Comparison of ENCODE assay signal across 22 mouse cellular contexts in genomic region chr10:110563057-110563456, GRCm38 (mm10).
"Had no signal": no experiment of that assay in that cellular context is flagged by ENCODE, and none has a peak within 500 bp of the region (broad histone marks: within the 10 kb centered on the region; RNA-seq: fewer than 3 reads in every experiment).

No protein-coding gene starts in this region.

- H3K4me1 ChIP-seq: heart, embryonic 10.5 days; heart, embryonic 12.5 days; hindbrain, embryonic 12.5 days; intestine, embryonic 15.5 days; limb, embryonic 13.5 days; limb, embryonic 15.5 days; liver, embryonic 12.5 days had no signal

- H3K27ac ChIP-seq: gastrocnemius, adult 2 months; heart, embryonic 10.5 days; hindbrain, embryonic 10.5 days; hindbrain, embryonic 12.5 days; hindbrain, embryonic 14.5 days; intestine, embryonic 15.5 days; limb, embryonic 13.5 days; limb, embryonic 15.5 days; liver, embryonic 12.5 days; liver, embryonic 14.5 days had no signal

- DNase-seq: gastrocnemius, adult 2 months; gastrocnemius, postnatal 10 days; gastrocnemius, postnatal 25 days; heart, adult 18-20 months; heart, postnatal 10 days; heart, postnatal 4 days; kidney, adult 18-20 months; kidney, adult 8-10 months; kidney, postnatal 14 days; kidney, postnatal 36 days; layer of hippocampus, postnatal 36 days; left cerebral cortex, postnatal 4 days had no signal

- H3K4me3 ChIP-seq: gastrocnemius, adult 2 months; heart, embryonic 10.5 days; heart, embryonic 12.5 days; hindbrain, embryonic 10.5 days; hindbrain, embryonic 12.5 days; intestine, embryonic 15.5 days; limb, embryonic 13.5 days; limb, embryonic 15.5 days; liver, embryonic 12.5 days had no signal
